Mouse (Mus musculus) intestine, postnatal 0 days (tissue): ENCODE results near the gene Tm9sf3. TPM values are rescaled to one million over a fixed set of nuclear protein-coding genes. Genes with fewer than 3 reads are reported as not detected.

Experiments
- ATAC-seq: fragments of 200-750 bp; cut with Nextera tagmentation; 2 replicates; pipeline ENCODE4 v1.8.0; 2017; ENCODE audit warnings: mild to moderate bottlenecking, moderate TSS enrichment, moderate library complexity
- H3K27ac ChIP-seq: fragments of 300-500 bp; sonication (generic); 2 replicates; pipeline ENCODE4 v1.5.1; 2014; ENCODE audit warnings: mild to moderate bottlenecking, low read depth, low read length, moderate library complexity
- H3K27me3 ChIP-seq: fragments of 300-500 bp; sonication (generic); replicated peaks from 2 replicates; pipeline ENCODE4 v1.6.1; 2014; ENCODE audit warnings: low read length, mixed read lengths; ENCODE audit not compliant: control insufficient read depth, insufficient read depth
- H3K36me3 ChIP-seq: fragments of 300-500 bp; sonication (generic); 2 replicates; pipeline ENCODE4 v1.6.1; 2014; ENCODE audit warnings: mild to moderate bottlenecking, moderate library complexity; ENCODE audit not compliant: control insufficient read depth, insufficient read depth
- H3K4me1 ChIP-seq: fragments of 300-500 bp; sonication (generic); replicated peaks from 2 replicates; pipeline ENCODE4 v1.6.1; 2014; ENCODE audit warnings: antibody characterized with exemption, low read length, mixed read lengths; ENCODE audit not compliant: control insufficient read depth, insufficient read depth
- H3K4me2 ChIP-seq: fragments of 300-500 bp; sonication (generic); replicated peaks from 2 replicates; pipeline ENCODE4 v1.6.1; 2014; ENCODE audit warnings: low read depth, mild to moderate bottlenecking, moderate library complexity
- H3K4me3 ChIP-seq: fragments of 300-500 bp; sonication (generic); 2 replicates; pipeline ENCODE4 v1.5.1; 2014; ENCODE audit warnings: low read depth, low read length
- H3K9ac ChIP-seq: fragments of 300-500 bp; sonication (generic); 2 replicates; pipeline ENCODE4 v1.6.1; 2014; ENCODE audit warnings: mild to moderate bottlenecking, low read depth, low read length
- H3K9me3 ChIP-seq: fragments of 300-500 bp; sonication (generic); 2 replicates; pipeline ENCODE4 v1.6.1; 2016; ENCODE audit warnings: mixed run types; ENCODE audit not compliant: control insufficient read depth
- CTCF ChIP-seq: sonication (generic); IDR thresholded peaks from 2 replicates; pipeline ENCODE4 v1.5.1; 2016; ENCODE audit warnings: low read depth, mild to moderate bottlenecking, control low read depth, antibody characterized with exemption, moderate library complexity
- WGBS: fragments of 180-500 bp; shearing (Covaris S2); extraction: QIAGEN DNeasy Blood & Tissue Kit; methylation state at CpG from one replicate; pipeline ENCODE4 v1.1.7; 2014; 5-methylcytosine and 5-hydroxymethylcytosine counted together
- polyA plus RNA-seq: library from polyadenylated mRNA; unstranded; fragments of >200 nt; fragmentation: Nextera tagmentation; extraction: Ambion mirVana; gene quantifications from 2 replicates; pipeline ENCODE4 v1.2.1, GENCODE M21; 2015

The Tm9sf3 gene
- polyA plus RNA-seq, 1 experiment from 2014 or later, result 105 TPM

DNA sequence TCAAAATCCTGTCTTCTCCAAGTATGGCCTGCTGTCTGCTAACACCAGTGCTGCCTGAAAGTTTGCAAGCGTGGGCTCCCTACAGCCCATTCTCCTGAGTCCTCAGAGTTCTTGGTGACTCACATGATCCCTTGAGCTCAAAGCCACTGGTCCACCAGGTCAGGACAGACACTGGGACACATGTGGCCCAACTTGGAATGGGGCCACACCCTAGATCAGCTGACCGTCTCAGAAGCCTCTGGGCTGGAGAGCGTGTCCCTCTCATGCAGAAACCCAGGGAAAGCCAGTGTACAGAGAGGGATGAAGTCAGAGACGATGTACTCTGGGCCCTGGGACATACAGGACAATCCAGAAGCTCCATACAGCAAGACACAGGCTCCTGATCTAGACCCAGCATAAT, 18.4 kb upstream of the Tm9sf3 start:
- H3K9ac ChIP-seq, result no peak overlapping the region
- TF ChIP-seq CTCF, result no peak
- H3K4me3 ChIP-seq, result no peak overlapping the region
- H3K27ac ChIP-seq, result no peak overlapping the region
- no peaks in the 10 kb centered on the region for H3K9me3 ChIP-seq
- 77% methylated on average over 4 of the region's 4 CpGs for WGBS
- ATAC-seq, result no peak
- no peak overlapping the region for H3K4me2 ChIP-seq
- no peaks in the 10 kb centered on the region for H3K36me3 ChIP-seq
- H3K4me1 ChIP-seq, result peaks cover 19% of the 10 kb centered on the region
- no peaks in the 10 kb centered on the region for H3K27me3 ChIP-seq

DNA sequence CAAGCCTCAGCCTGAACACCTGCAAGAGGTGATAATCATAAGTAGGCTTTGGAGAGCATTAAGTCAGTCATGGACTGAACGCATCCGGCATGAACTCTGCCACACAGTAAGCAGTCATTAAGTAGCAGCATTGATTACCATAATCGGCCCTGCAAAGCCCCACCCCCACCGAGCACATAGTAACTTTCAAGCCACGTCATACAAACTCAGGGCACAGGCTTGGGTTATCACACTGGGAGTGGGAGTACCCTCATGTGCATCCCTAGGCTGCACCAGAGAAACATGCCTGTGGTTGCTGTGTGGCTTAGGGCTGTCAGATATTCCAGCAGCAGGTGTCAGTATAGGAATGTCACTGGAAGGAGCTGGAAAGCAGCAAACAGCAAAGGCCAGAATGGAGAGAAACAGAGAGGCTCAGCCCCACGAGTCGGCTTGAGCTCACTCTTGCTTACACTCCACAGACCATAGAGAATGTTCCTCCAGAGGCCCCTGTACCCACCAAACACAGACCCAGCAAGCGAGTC, 16.0 kb upstream of the Tm9sf3 start:
- Histone ChIP-seq H3K27me3 (no peaks in the 10 kb centered on the region), H3K4me1 (peaks cover 14% of the 10 kb centered on the region; the same call in 1 of the 2 replicates), H3K27ac (no peak overlapping the region), H3K9me3 (no peaks in the 10 kb centered on the region), H3K9ac (no peak overlapping the region), H3K36me3 (no peaks in the 10 kb centered on the region), H3K4me3 (no peak overlapping the region), H3K4me2 (no peak overlapping the region)
- 44% methylated on average over 8 of the region's 8 CpGs for WGBS
- peak; percentile 53 for ATAC-seq
- TF ChIP-seq CTCF, result peak; percentile 57

DNA sequence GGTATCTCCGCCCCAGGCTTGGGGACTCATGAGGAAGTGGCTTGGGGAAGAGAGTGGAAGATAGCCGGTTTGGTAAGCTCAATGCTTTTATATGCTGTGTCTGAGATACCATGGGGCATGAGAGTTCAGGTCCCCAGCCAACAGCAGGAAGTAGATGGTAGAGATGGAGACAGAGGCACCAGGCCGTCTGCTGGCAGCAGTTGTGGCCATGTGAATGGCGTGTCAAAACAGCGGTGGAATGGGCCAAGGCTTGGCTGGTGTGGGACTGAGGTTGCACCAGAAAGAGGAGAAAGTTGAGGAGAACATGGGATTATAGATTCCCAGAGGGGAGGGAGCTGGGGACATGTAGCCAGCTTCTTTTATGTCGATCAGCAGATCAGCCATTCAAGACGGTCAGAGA, 14.8 kb upstream of the Tm9sf3 start:
- H3K4me3 ChIP-seq, result no peak overlapping the region
- no peaks in the 10 kb centered on the region for H3K27me3 ChIP-seq
- no peak for TF ChIP-seq CTCF
- no peaks in the 10 kb centered on the region for H3K36me3 ChIP-seq
- H3K9ac ChIP-seq, result no peak overlapping the region
- WGBS, result 80% methylated on average over 7 of the region's 7 CpGs
- H3K9me3 ChIP-seq, result no peaks in the 10 kb centered on the region
- no peak for ATAC-seq
- H3K4me2 ChIP-seq, result no peak overlapping the region
- peaks cover 6% of the 10 kb centered on the region; the same call in 1 of the 2 replicates for H3K4me1 ChIP-seq
- no peak overlapping the region for H3K27ac ChIP-seq

DNA sequence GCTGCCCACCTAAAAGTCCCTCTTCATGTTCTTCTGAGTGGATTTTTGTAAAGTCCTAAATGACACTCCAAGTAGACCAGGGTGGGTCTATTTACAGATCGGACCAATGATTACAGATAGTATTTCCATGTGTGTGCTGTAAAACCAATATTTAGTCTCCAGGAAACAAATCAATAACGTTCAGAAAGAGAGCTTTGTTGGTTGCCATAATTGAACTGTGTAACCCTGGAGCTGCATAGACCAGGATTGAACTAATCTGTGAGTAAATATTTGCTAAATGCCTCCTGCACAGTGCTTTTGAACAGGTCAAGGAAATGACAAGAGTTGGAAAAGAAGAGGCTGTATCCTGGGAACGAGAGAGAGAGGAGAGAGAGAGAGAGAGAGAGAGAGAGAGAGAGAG, 11.8 kb upstream of the Tm9sf3 start:
- H3K27me3 ChIP-seq, result no peaks in the 10 kb centered on the region
- H3K4me2 ChIP-seq, result no peak overlapping the region
- H3K9me3 ChIP-seq, result no peaks in the 10 kb centered on the region
- no peak overlapping the region for H3K4me3 ChIP-seq
- peak; percentile 40; the same call in 1 of the 2 replicates for ATAC-seq
- no peak overlapping the region for H3K9ac ChIP-seq
- H3K36me3 ChIP-seq, result no peaks in the 10 kb centered on the region
- no peak for TF ChIP-seq CTCF
- WGBS, result 31% methylated on average over 3 of the region's 3 CpGs
- H3K4me1 ChIP-seq, result no peaks in the 10 kb centered on the region
- no peak overlapping the region for H3K27ac ChIP-seq

DNA sequence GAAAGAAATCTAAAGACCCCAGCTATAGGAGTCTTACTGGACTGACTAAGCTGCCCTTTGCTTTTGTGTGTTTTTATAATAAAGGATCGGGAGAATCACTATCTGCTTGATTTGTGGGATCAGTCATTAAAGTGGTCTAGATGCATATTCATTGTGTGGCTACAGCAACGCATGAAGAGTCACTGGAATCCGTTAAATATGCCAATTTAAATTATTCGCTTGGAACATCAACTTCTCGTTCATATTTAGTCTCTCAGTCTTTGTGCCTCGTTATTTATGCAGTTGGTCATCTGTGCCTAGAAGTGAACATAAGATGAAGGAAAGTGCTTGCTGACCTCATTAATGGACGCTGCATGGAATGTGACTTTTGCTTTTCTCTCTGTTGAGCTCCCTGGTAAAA, 7.1 kb upstream of the Tm9sf3 start:
- no peak overlapping the region for H3K4me3 ChIP-seq
- no peaks in the 10 kb centered on the region for H3K36me3 ChIP-seq
- no peaks in the 10 kb centered on the region for H3K9me3 ChIP-seq
- no peak for ATAC-seq
- H3K4me2 ChIP-seq, result no peak overlapping the region
- no peak overlapping the region for H3K9ac ChIP-seq
- 77% methylated on average over 7 of the region's 7 CpGs for WGBS
- no peak overlapping the region for H3K27ac ChIP-seq
- no peaks in the 10 kb centered on the region for H3K27me3 ChIP-seq
- TF ChIP-seq CTCF, result no peak
- H3K4me1 ChIP-seq, result no peaks in the 10 kb centered on the region

DNA sequence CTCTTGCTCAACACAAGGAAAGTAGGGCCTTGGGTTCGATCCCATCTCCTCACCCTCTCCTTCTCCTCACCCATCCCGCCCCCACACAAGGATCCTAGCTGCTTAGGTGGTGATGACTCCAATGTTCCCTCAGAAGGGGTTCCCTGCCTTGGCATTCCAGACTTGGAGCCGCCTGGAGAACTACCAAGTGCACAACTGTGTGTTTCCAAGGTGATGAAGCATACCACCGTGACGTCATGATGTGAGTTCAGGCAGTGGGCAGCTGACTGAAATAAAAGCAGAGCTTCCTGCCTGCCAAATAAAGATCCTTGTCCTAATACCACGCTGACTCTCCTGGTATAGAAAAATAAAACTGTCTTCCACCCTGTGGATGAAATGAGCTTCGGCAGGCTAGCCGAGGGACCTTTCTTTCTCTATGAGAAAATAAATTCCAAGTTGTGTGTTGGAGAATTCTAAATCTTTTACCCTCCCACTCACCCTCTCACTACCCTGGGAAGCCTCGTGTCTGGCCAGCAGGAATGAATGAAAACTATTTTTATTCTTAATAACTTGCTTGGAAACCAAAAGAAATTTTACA, 6.4 kb upstream of the Tm9sf3 start:
- WGBS, result 66% methylated on average over 9 of the region's 9 CpGs
- no peaks in the 10 kb centered on the region for H3K36me3 ChIP-seq
- no peak overlapping the region for H3K9ac ChIP-seq
- H3K9me3 ChIP-seq, result no peaks in the 10 kb centered on the region
- no peak for TF ChIP-seq CTCF
- no peak overlapping the region for H3K27ac ChIP-seq
- H3K27me3 ChIP-seq, result no peaks in the 10 kb centered on the region
- no peak overlapping the region for H3K4me3 ChIP-seq
- no peak for ATAC-seq
- H3K4me1 ChIP-seq, result no peaks in the 10 kb centered on the region
- H3K4me2 ChIP-seq, result no peak overlapping the region
